Mouse (Mus musculus) lung, postnatal 10 days (tissue): ENCODE results near the gene Pofut2.

Experiments used
- DNase-seq: peaks from one replicate; pipeline ENCODE4 v3.0.0; 2021

Gene Pofut2

GRCm38 (mm10) chr10:77231861-77232755 is 26.9 kb upstream of the Pofut2 start:
- DNase-seq, result no peak

GRCm38 (mm10) chr10:77233230-77233629 is 25.8 kb upstream of the Pofut2 start:
- DNase-seq, result no peak

GRCm38 (mm10) chr10:77234991-77235616 is 23.9 kb upstream of the Pofut2 start:
- DNase-seq, result no peak

GRCm38 (mm10) chr10:77237795-77238580 is 21.0 kb upstream of the Pofut2 start:
- no peak for DNase-seq

- DNase-seq, result peak; percentile 36
Measured at GRCm38 (mm10) chr10:77240764-77241163, 18.3 kb upstream of the Pofut2 start.

GRCm38 (mm10) chr10:77242396-77242795 is 16.6 kb upstream of the Pofut2 start:
- DNase-seq, result no peak

- peak; percentile 73 for DNase-seq
Measured at GRCm38 (mm10) chr10:77242871-77243270, 16.1 kb upstream of the Pofut2 start.

- peak; percentile 54 for DNase-seq
Measured at GRCm38 (mm10) chr10:77243572-77244161, 15.4 kb upstream of the Pofut2 start.

- no peak for DNase-seq
Measured at GRCm38 (mm10) chr10:77244777-77245176, 14.2 kb upstream of the Pofut2 start.

- DNase-seq, result no peak
Measured at GRCm38 (mm10) chr10:77247048-77247447, 12.0 kb upstream of the Pofut2 start.

- DNase-seq, result no peak
Measured at GRCm38 (mm10) chr10:77247707-77248106, 11.3 kb upstream of the Pofut2 start.

GRCm38 (mm10) chr10:77251223-77251783 is 7.7 kb upstream of the Pofut2 start:
- DNase-seq, result peak; percentile 79

- peak; percentile 52 for DNase-seq
Measured at GRCm38 (mm10) chr10:77251784-77252539, 7.1 kb upstream of the Pofut2 start.

GRCm38 (mm10) chr10:77252790-77253189 is 6.2 kb upstream of the Pofut2 start:
- DNase-seq, result peak; percentile 88

GRCm38 (mm10) chr10:77255231-77255630 is 3.8 kb upstream of the Pofut2 start:
- DNase-seq, result no peak

- no peak for DNase-seq
Measured at GRCm38 (mm10) chr10:77255676-77256075, 3.3 kb upstream of the Pofut2 start.

GRCm38 (mm10) chr10:77258041-77258590 is 902 bp upstream of the Pofut2 start:
- DNase-seq, result no peak

- DNase-seq, result no peak
Measured at GRCm38 (mm10) chr10:77260166-77260875, 1.3 kb downstream of the Pofut2 start.

GRCm38 (mm10) chr10:77266281-77266680 is 7.3 kb downstream of the Pofut2 start:
- peak; percentile 60 for DNase-seq

- DNase-seq, result no peak
Measured at GRCm38 (mm10) chr10:77267027-77267426, 8.0 kb downstream of the Pofut2 start.

GRCm38 (mm10) chr10:77269129-77269528 is 10.1 kb downstream of the Pofut2 start:
- no peak for DNase-seq
